Mouse (Mus musculus) ES-Bruce4 (cell line): ENCODE measurements at regions not wholly inside any gene's neighbourhood (a gene's known extent, or its start where the extent isn't known, plus 50 kb on each side); places are given as distances from the start of the nearest gene placed in this dataset.

Source experiments
- H3K27ac ChIP-seq: 2 replicates; pipeline ENCODE4 v1.5.1; 2012; ENCODE audit warnings: low read length, inconsistent platforms; ENCODE audit not compliant: insufficient read depth
- H3K27me3 ChIP-seq: 2 replicates; pipeline ENCODE4 v1.6.1; 2012; ENCODE audit warnings: mild to moderate bottlenecking, low read length, inconsistent platforms; ENCODE audit not compliant: control insufficient read depth, poor library complexity, insufficient read depth, severe bottlenecking
- H3K36me3 ChIP-seq: 2 replicates; pipeline ENCODE4 v1.6.1; 2012; ENCODE audit warnings: inconsistent platforms, mild to moderate bottlenecking, low read length, moderate library complexity; ENCODE audit not compliant: control insufficient read depth, poor library complexity, insufficient read depth, severe bottlenecking
- H3K4me1 ChIP-seq: one replicate; pipeline ENCODE4 v1.8.1; 2011; ENCODE audit warnings: low read length; ENCODE audit not compliant: control insufficient read depth, insufficient read depth
- H3K4me3 ChIP-seq: 2 replicates; pipeline ENCODE4 v1.5.1; 2011; ENCODE audit warnings: low read depth, mild to moderate bottlenecking, low read length
- H3K9ac ChIP-seq: 2 replicates; pipeline ENCODE4 v1.6.1; 2012; ENCODE audit warnings: low read depth, mild to moderate bottlenecking, inconsistent platforms; ENCODE audit not compliant: poor library complexity, severe bottlenecking
- H3K9me3 ChIP-seq: replicated peaks from 2 replicates; pipeline ENCODE4 v1.6.1; 2012; ENCODE audit warnings: mild to moderate bottlenecking, low read length, inconsistent platforms; ENCODE audit not compliant: control insufficient read depth, poor library complexity, insufficient read depth, severe bottlenecking
- CTCF ChIP-seq: IDR thresholded peaks from one replicate; pipeline ENCODE4 v1.8.1; 2011; ENCODE audit warnings: low read depth, low read length
- EP300 ChIP-seq: IDR thresholded peaks from 2 replicates; pipeline ENCODE4 v1.6.1; 2011; ENCODE audit warnings: low read depth, low read length; ENCODE audit not compliant: insufficient read depth
- POLR2A ChIP-seq: IDR thresholded peaks from one replicate; pipeline ENCODE4 v1.8.1; 2011; ENCODE audit warnings: low read length; ENCODE audit not compliant: insufficient read depth

GRCm38 (mm10) chr3:139989380-139989779 lies 783.9 kb downstream of the Stpg2 start:
- no peaks in the 10 kb centered on the region for H3K27me3 ChIP-seq
- no peak overlapping the region for H3K4me3 ChIP-seq
- H3K4me1 ChIP-seq, result no peaks in the 10 kb centered on the region
- no peak overlapping the region for H3K27ac ChIP-seq
- no peak overlapping the region for H3K9ac ChIP-seq
- H3K9me3 ChIP-seq, result no peaks in the 10 kb centered on the region
- H3K36me3 ChIP-seq, result no peaks in the 10 kb centered on the region
- TF ChIP-seq POLR2A (no peak), CTCF (no peak), EP300 (no peak)

DNA sequence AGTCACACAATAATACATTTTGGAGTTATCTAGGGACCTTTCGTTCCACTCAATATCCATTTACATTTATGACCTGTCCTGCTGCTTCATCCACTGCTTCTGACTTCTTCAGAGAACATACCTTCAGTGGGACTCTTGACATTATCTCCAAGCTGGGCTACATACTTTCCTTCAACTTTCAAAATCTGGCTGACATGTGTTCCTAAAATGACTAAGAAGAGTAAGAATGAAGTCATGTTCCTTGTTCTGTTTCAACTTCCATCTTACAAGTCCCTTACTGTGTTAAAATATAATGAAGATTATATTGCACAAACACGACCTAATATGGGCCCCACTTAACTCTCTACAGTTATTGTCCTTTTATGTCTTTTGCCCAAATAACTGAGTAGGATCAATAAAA lies 807.0 kb downstream of the Stpg2 start:
- H3K4me3 ChIP-seq, result no peak overlapping the region
- H3K36me3 ChIP-seq, result no peaks in the 10 kb centered on the region
- H3K4me1 ChIP-seq, result no peaks in the 10 kb centered on the region
- H3K9me3 ChIP-seq, result no peaks in the 10 kb centered on the region
- no peaks in the 10 kb centered on the region for H3K27me3 ChIP-seq
- no peak for TF ChIP-seq CTCF
- H3K9ac ChIP-seq, result no peak overlapping the region
- H3K27ac ChIP-seq, result no peak overlapping the region

DNA sequence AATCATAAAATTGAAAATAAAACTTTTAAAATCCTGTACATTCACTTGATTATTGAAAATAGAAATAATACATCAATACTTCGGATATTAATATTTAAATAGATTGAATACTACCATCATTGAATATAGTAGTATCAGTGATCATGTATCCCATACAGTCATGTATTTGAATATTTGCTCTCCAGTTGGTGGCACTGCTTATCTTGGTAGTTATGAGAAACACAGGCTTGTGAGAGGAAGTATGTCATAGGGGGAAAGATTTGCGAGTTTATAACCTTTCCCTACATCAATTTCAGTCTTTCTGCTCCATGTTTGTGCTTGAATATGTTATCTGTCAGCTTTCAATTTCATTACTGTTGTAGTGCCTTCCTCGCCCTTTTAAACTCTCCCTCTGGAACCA lies 828.6 kb downstream of the Stpg2 start:
- TF ChIP-seq CTCF (no peak), POLR2A (no peak), EP300 (no peak)
- H3K4me3 ChIP-seq, result no peak overlapping the region
- no peak overlapping the region for H3K9ac ChIP-seq
- no peaks in the 10 kb centered on the region for H3K4me1 ChIP-seq
- H3K36me3 ChIP-seq, result no peaks in the 10 kb centered on the region
- no peaks in the 10 kb centered on the region for H3K9me3 ChIP-seq
- no peak overlapping the region for H3K27ac ChIP-seq
- no peaks in the 10 kb centered on the region for H3K27me3 ChIP-seq

- Histone ChIP-seq H3K36me3 (no peaks in the 10 kb centered on the region), H3K27me3 (no peaks in the 10 kb centered on the region), H3K27ac (no peak overlapping the region), H3K4me3 (no peak overlapping the region), H3K4me1 (no peaks in the 10 kb centered on the region), H3K9ac (no peak overlapping the region), H3K9me3 (no peaks in the 10 kb centered on the region)
- TF ChIP-seq CTCF, result no peak
- no peak for TF ChIP-seq POLR2A
- no peak for TF ChIP-seq EP300
Measured at GRCm38 (mm10) chr3:140035142-140035541, 829.6 kb downstream of the Stpg2 start.

DNA sequence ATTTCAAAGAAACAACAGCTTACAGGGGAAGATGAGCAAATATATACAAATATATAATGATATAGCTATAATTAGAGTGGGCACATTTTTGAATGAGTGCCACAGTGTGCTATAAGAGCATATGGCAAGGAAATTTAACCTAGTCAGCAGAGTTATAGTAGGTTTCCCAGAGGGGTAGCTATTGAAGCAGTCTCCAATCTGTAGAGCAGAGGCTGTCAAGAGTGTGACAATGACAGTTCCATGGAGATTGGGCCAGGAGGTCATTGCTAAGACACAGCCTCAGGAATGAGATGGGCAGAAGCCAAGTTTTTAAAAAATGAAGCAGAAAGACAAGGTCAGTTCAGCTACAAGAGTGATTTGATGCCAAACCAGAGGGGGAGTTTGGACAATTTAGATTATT lies 839.4 kb downstream of the Stpg2 start:
- Histone ChIP-seq H3K27me3 (no peaks in the 10 kb centered on the region), H3K27ac (no peak overlapping the region)
- TF ChIP-seq CTCF (no peak), EP300 (no peak), POLR2A (no peak)

GRCm38 (mm10) chr3:140054634-140055033 lies 849.1 kb downstream of the Stpg2 start:
- no peaks in the 10 kb centered on the region for H3K9me3 ChIP-seq
- no peaks in the 10 kb centered on the region for H3K36me3 ChIP-seq
- H3K4me1 ChIP-seq, result no peaks in the 10 kb centered on the region
- no peaks in the 10 kb centered on the region for H3K27me3 ChIP-seq
- no peak overlapping the region for H3K4me3 ChIP-seq
- H3K27ac ChIP-seq, result no peak overlapping the region
- H3K9ac ChIP-seq, result no peak overlapping the region
- TF ChIP-seq CTCF (no peak), EP300 (no peak), POLR2A (no peak)

More for the DNA sequence above, 839.4 kb downstream of the Stpg2 start:
- Histone ChIP-seq H3K9me3 (no peaks in the 10 kb centered on the region), H3K4me3 (no peak overlapping the region), H3K36me3 (no peaks in the 10 kb centered on the region), H3K4me1 (no peaks in the 10 kb centered on the region), H3K9ac (no peak overlapping the region)
